In the genomic region with DNA sequence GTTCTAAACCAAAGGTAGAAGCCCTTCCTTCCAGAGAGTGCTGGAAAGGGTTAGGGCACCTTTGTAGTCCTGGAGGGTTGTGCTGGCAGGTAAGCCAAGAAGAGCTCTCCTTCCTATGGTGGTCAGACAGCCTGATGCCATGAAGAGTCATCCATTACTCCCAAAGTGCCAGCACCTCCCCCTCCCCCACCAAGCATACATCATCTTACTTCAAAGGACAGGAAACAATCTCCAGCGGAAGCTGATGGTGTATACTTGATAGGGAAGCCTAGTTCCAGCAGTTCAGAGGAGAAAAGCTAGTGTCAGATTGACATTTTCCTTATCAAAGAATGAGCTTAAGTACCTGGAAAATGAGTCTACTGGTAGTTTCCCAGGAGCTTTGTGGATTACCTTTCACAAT, we compare ENCODE assay signal across 7 mouse cellular contexts. TPM values are rescaled to one million over a fixed set of nuclear protein-coding genes. Genes with fewer than 3 reads are reported as not detected.
A peak's percentile ranks its signal among the peaks of the same experiment; 100 is the strongest.
DNase-seq lines count a peak whose midpoint lies in the region; ATAC-seq and TF ChIP-seq lines count a peak whose summit lies in the region.

No protein-coding gene starts in this region.

- H3K27ac ChIP-seq in lung, embryonic 14.5 days (ENCODE audit: low read depth): no peak overlapping the region
- no peak overlapping the region for H3K27ac ChIP-seq in forebrain, embryonic 16.5 days (ENCODE audit: low read length)
- H3K27ac ChIP-seq in limb, embryonic 15.5 days: no peak overlapping the region
- H3K27ac ChIP-seq in olfactory bulb, adult 2 months (ENCODE audit: insufficient read depth, low read depth, low read length): no peak overlapping the region

- peaks cover 29% of the 10 kb centered on the region for H3K4me1 ChIP-seq in lung, embryonic 14.5 days (ENCODE audit: insufficient read depth)
- H3K4me1 ChIP-seq in lung, adult 2 months (ENCODE audit: control insufficient read depth, insufficient read depth, low read length): peaks cover 15% of the 10 kb centered on the region
- H3K4me1 ChIP-seq in forebrain, embryonic 16.5 days (replicated peaks; ENCODE audit: control insufficient read depth, insufficient read depth, low read length): peaks cover 39% of the 10 kb centered on the region
- peaks cover 27% of the 10 kb centered on the region for H3K4me1 ChIP-seq in limb, embryonic 15.5 days
- peaks cover 3% of the 10 kb centered on the region for H3K4me1 ChIP-seq in olfactory bulb, adult 2 months (ENCODE audit: control insufficient read depth, insufficient read depth, low read length)

- peak overlapping the region; percentile 91 for H3K4me2 ChIP-seq in lung, embryonic 14.5 days
- H3K4me2 ChIP-seq in forebrain, embryonic 16.5 days (ENCODE audit: low read length): peak overlapping the region; percentile 33
- H3K4me2 ChIP-seq in limb, embryonic 15.5 days: peak overlapping the region; percentile 37

- H3K9me3 ChIP-seq in lung, embryonic 14.5 days (ENCODE audit: low read depth, low read length): no peaks in the 10 kb centered on the region
- no peaks in the 10 kb centered on the region for H3K9me3 ChIP-seq in forebrain, embryonic 16.5 days (ENCODE audit: control insufficient read depth, low read length)
- H3K9me3 ChIP-seq in limb, embryonic 15.5 days: no peaks in the 10 kb centered on the region

- peaks cover 49% of the 10 kb centered on the region for H3K36me3 ChIP-seq in lung, embryonic 14.5 days (ENCODE audit: insufficient read depth)
- peaks cover 18% of the 10 kb centered on the region for H3K36me3 ChIP-seq in forebrain, embryonic 16.5 days (ENCODE audit: control insufficient read depth, insufficient read depth)
- H3K36me3 ChIP-seq in limb, embryonic 15.5 days: peaks cover 26% of the 10 kb centered on the region

- DNase-seq in lung, embryonic 14.5 days: no peak
- DNase-seq in lung, adult 2 months: no peak
- no peak for DNase-seq in yolk sac, embryonic 10.5 days (ENCODE audit: low spot score)
- no peak for DNase-seq in right cerebral cortex, postnatal 14 days

- H3K9ac ChIP-seq in lung, embryonic 14.5 days: peak overlapping the region; percentile 24
- H3K9ac ChIP-seq in forebrain, embryonic 16.5 days (replicated peaks; ENCODE audit: low read depth, low read length): peak overlapping the region; percentile 19; the same call in 1 of the 2 replicates
- no peak overlapping the region for H3K9ac ChIP-seq in limb, embryonic 15.5 days

- peak overlapping the region; percentile 21 for H3K4me3 ChIP-seq in lung, embryonic 14.5 days (ENCODE audit: low read depth, low read length)
- no peak overlapping the region for H3K4me3 ChIP-seq in lung, adult 2 months (replicated peaks; ENCODE audit: extremely low read depth, low read depth, low read length)
- peak overlapping the region; percentile 15; the same call in 1 of the 2 replicates for H3K4me3 ChIP-seq in forebrain, embryonic 16.5 days (replicated peaks; ENCODE audit: low read length)
- peak overlapping the region; percentile 17 for H3K4me3 ChIP-seq in limb, embryonic 15.5 days
- peak overlapping the region; percentile 26 for H3K4me3 ChIP-seq in olfactory bulb, adult 2 months (ENCODE audit: insufficient read depth, low read depth, low read length)

- no peak for ATAC-seq in lung, embryonic 14.5 days (ENCODE audit: insufficient read depth)
- ATAC-seq in forebrain, embryonic 16.5 days: no peak
- no peak for ATAC-seq in limb, embryonic 15.5 days (ENCODE audit: insufficient number of reproducible peaks, low FRiP score, low TSS enrichment, low read depth)

- 5% methylated on average over 1 of the region's 1 CpGs for WGBS in lung, embryonic 14.5 days
- 3% methylated on average over 1 of the region's 1 CpGs for WGBS in lung, adult 2 months
- 83% methylated on average over 1 of the region's 1 CpGs for WGBS in forebrain, embryonic 16.5 days
- WGBS in limb, embryonic 15.5 days: 43% methylated on average over 1 of the region's 1 CpGs
- 48% methylated on average over 1 of the region's 1 CpGs for WGBS in olfactory bulb, adult 2 months

- no peaks in the 10 kb centered on the region for H3K27me3 ChIP-seq in lung, embryonic 14.5 days (ENCODE audit: insufficient read depth, low read length)
- H3K27me3 ChIP-seq in forebrain, embryonic 16.5 days (replicated peaks; ENCODE audit: control insufficient read depth, insufficient read depth, low read length): no peaks in the 10 kb centered on the region
- no peaks in the 10 kb centered on the region for H3K27me3 ChIP-seq in limb, embryonic 15.5 days

- no peak for TF ChIP-seq POLR2A in lung, adult 2 months (IDR thresholded peaks at IDR 0.05; ENCODE audit: borderline replicate concordance, extremely low read depth, low read depth, low read length)
- TF ChIP-seq POLR2A in olfactory bulb, adult 2 months (IDR thresholded peaks at IDR 0.05; ENCODE audit: insufficient read depth, low read depth, low read length): no peak

- no peak for TF ChIP-seq CTCF in lung, embryonic 14.5 days (IDR thresholded peaks at IDR 0.05; ENCODE audit: low read depth)
- TF ChIP-seq CTCF in lung, adult 2 months (IDR thresholded peaks at IDR 0.05; ENCODE audit: insufficient read depth, low read length): no peak
- TF ChIP-seq CTCF in olfactory bulb, adult 2 months (IDR thresholded peaks at IDR 0.05; ENCODE audit: insufficient read depth, low read depth, low read length): no peak

RNA-seq across cellular contexts. Expression of a gene that starts 3.4 kb away (rescaled TPM):
- polyA plus RNA-seq in lung, embryonic 14.5 days (2014; fragmentation: Nextera tagmentation; extraction: Ambion mirVana): 36.0 and 37.3 TPM in 2 replicates
- 7.3 and 10.1 TPM in 2 replicates for polyA plus RNA-seq in lung, adult 2 months (2012; rRNA removed)
- 60.2 and 61.5 TPM in 2 replicates for polyA plus RNA-seq in forebrain, embryonic 16.5 days (2015; fragmentation: Nextera tagmentation; extraction: Ambion mirVana)
- polyA plus RNA-seq in limb, embryonic 15.5 days (2015; fragmentation: Nextera tagmentation; extraction: Ambion mirVana): 27.9 and 30.0 TPM in 2 replicates
- 80.5 TPM in 1 of 2 replicates, not detected in the other for polyA plus RNA-seq in olfactory bulb, adult 2 months (2012; ENCODE audit: insufficient read depth, insufficient read length, low replicate concordance, missing spikeins)

RNA-seq across cellular contexts. Expression of a gene that starts 3.6 kb away (rescaled TPM):
- polyA plus RNA-seq in lung, embryonic 14.5 days (2014; fragmentation: Nextera tagmentation; extraction: Ambion mirVana): 36.1 and 39.2 TPM in 2 replicates
- 9.0 and 10.8 TPM in 2 replicates for polyA plus RNA-seq in lung, adult 2 months (2012; rRNA removed)
- polyA plus RNA-seq in forebrain, embryonic 16.5 days (2015; fragmentation: Nextera tagmentation; extraction: Ambion mirVana): 30.0 and 32.2 TPM in 2 replicates
- polyA plus RNA-seq in limb, embryonic 15.5 days (2015; fragmentation: Nextera tagmentation; extraction: Ambion mirVana): 32.2 and 35.7 TPM in 2 replicates
- not detected in 2 replicates for polyA plus RNA-seq in olfactory bulb, adult 2 months (2012; ENCODE audit: insufficient read depth, insufficient read length, low replicate concordance, missing spikeins)

RNA-seq across cellular contexts. Expression of a gene that starts 36.4 kb away (rescaled TPM):
- polyA plus RNA-seq in lung, embryonic 14.5 days (2014; fragmentation: Nextera tagmentation; extraction: Ambion mirVana): 0.12 and 0.34 TPM in 2 replicates
- 0.05 and 0.20 TPM in 2 replicates for polyA plus RNA-seq in lung, adult 2 months (2012; rRNA removed)
- 6.5 and 12.5 TPM in 2 replicates for polyA plus RNA-seq in forebrain, embryonic 16.5 days (2015; fragmentation: Nextera tagmentation; extraction: Ambion mirVana)
- 0.57 and 0.76 TPM in 2 replicates for polyA plus RNA-seq in limb, embryonic 15.5 days (2015; fragmentation: Nextera tagmentation; extraction: Ambion mirVana)
- polyA plus RNA-seq in olfactory bulb, adult 2 months (2012; ENCODE audit: insufficient read depth, insufficient read length, low replicate concordance, missing spikeins): 43.4 and 47.9 TPM in 2 replicates

Comparison
In these comparisons a context has a peak if more than half of its experiments do, and no peak if none do; other contexts are left out.
1. H3K4me2 ChIP-seq: peak in every context shown above with its lines; median percentile 91 in lung, embryonic 14.5 days; 37 in limb, embryonic 15.5 days; 33 in forebrain, embryonic 16.5 days.